8 mouse cellular contexts compared by ENCODE assay signal in genomic region chr12:108333481-108333882, GRCm38 (mm10). TPM values are rescaled to one million over a fixed set of nuclear protein-coding genes. Genes with fewer than 3 reads are reported as not detected.
A peak's percentile ranks its signal among the peaks of the same experiment; 100 is the strongest.
DNase-seq lines count a peak whose midpoint lies in the region; ATAC-seq and TF ChIP-seq lines count a peak whose summit lies in the region.

No protein-coding gene starts in this region.

- ATAC-seq in inflammation-experienced regulatory T-cells, adult 6 months = peak; percentile 20

- no peak for TF ChIP-seq CTCF in lung, adult 2 months (IDR thresholded peaks at IDR 0.05; ENCODE audit: insufficient read depth, low read length)
- TF ChIP-seq CTCF in embryonic fibroblast, embryonic 13.5 days (IDR thresholded peaks at IDR 0.05; ENCODE audit: borderline replicate concordance, insufficient read depth, low read length) = no peak

- no peak for DNase-seq in lung, adult 2 months
- no peak for DNase-seq in lung, postnatal 14 days
- DNase-seq in mesoderm, embryonic 11.5 days (ENCODE audit: low read depth, low spot score) = peak; percentile 35
- no peak for DNase-seq in left cerebral cortex, postnatal 14 days (ENCODE audit: low spot score in 2 of 2)
- no peak for DNase-seq in right cerebral cortex, postnatal 10 days (ENCODE audit: low spot score in 2 of 2)
- DNase-seq in ovary, postnatal 36 days (ENCODE audit: low spot score) = no peak

- TF ChIP-seq POLR2A in lung, adult 2 months (IDR thresholded peaks at IDR 0.05; ENCODE audit: borderline replicate concordance, extremely low read depth, low read depth, low read length) = no peak
- TF ChIP-seq POLR2A in embryonic fibroblast, embryonic 13.5 days (IDR thresholded peaks at IDR 0.05; ENCODE audit: low read depth, low read length) = no peak

- peak overlapping the region; percentile 60 for H3K4me3 ChIP-seq in lung, adult 2 months (replicated peaks; ENCODE audit: extremely low read depth, low read depth, low read length)
- H3K4me3 ChIP-seq in embryonic fibroblast, embryonic 13.5 days (ENCODE audit: insufficient read depth, low read length) = peak overlapping the region; percentile 26

- peak overlapping the region; percentile 2; the same call in 1 of the 2 replicates for H3K27ac ChIP-seq in embryonic fibroblast, embryonic 13.5 days (ENCODE audit: insufficient read depth, low read length)

- 0 out of 2 replicates have a peak, but pooled peaks cover 2% of the 10 kb centered on the region for H3K4me1 ChIP-seq in lung, adult 2 months (ENCODE audit: control insufficient read depth, insufficient read depth, low read length)
- no peaks in the 10 kb centered on the region; the same call in 1 of the 2 replicates for H3K4me1 ChIP-seq in embryonic fibroblast, embryonic 13.5 days (ENCODE audit: control insufficient read depth, insufficient read depth, low read length)

- WGBS in lung, adult 2 months = 1% methylated on average over 22 of the region's 22 CpGs

- intact Hi-C loops in left cerebral cortex, postnatal 14 days (cut with DNase I) = loop anchor here (2.0 kb wide), 1 partner anchor 159 kb away; no protein-coding TSS in a partner anchor

RNA-seq across cellular contexts. Expression of gene Cyp46a1, which starts 0.7 kb away (rescaled TPM):
- polyA plus RNA-seq in lung, adult 2 months (2012; rRNA removed) = 1.6 and 3.0 TPM in 2 replicates
- 1.8 and 3.4 TPM in 2 replicates for polyA plus RNA-seq in embryonic fibroblast, embryonic 13.5 days (2011; ENCODE audit: insufficient read length, low read depth, missing spikeins)
- not detected for polyA plus RNA-seq in inflammation-experienced regulatory T-cells, adult 6 months (2017; shearing (Covaris generic))
- total RNA-seq in left cerebral cortex, postnatal 14 days (2021) = 100 to 1,000 TPM; 258 to 270 TPM

RNA-seq across cellular contexts. Expression of gene Hhipl1, which starts 27.4 kb away (rescaled TPM):
- 1.3 and 1.8 TPM in 2 replicates for polyA plus RNA-seq in lung, adult 2 months (2012; rRNA removed)
- polyA plus RNA-seq in embryonic fibroblast, embryonic 13.5 days (2011; ENCODE audit: insufficient read length, low read depth, missing spikeins) = 4.8 and 5.0 TPM in 2 replicates
- not detected for polyA plus RNA-seq in inflammation-experienced regulatory T-cells, adult 6 months (2017; shearing (Covaris generic))
- total RNA-seq in left cerebral cortex, postnatal 14 days (2021) = 1 to 10 TPM; 6.4 to 8.5 TPM

RNA-seq across cellular contexts. Expression of gene Eml1, which starts 37.3 kb away (rescaled TPM):
- polyA plus RNA-seq in lung, adult 2 months (2012; rRNA removed) = 51.5 and 70.6 TPM in 2 replicates
- 40.5 and 48.0 TPM in 2 replicates for polyA plus RNA-seq in embryonic fibroblast, embryonic 13.5 days (2011; ENCODE audit: insufficient read length, low read depth, missing spikeins)
- not detected for polyA plus RNA-seq in inflammation-experienced regulatory T-cells, adult 6 months (2017; shearing (Covaris generic))
- total RNA-seq in left cerebral cortex, postnatal 14 days (2021) = 10 to 100 TPM; 62.1 to 77.0 TPM

RNA-seq across cellular contexts. Expression of gene Ccdc85c, which starts 58.3 kb away (rescaled TPM):
- 22.2 and 22.5 TPM in 2 replicates for polyA plus RNA-seq in lung, adult 2 months (2012; rRNA removed)
- 1.6 and 2.7 TPM in 2 replicates for polyA plus RNA-seq in embryonic fibroblast, embryonic 13.5 days (2011; ENCODE audit: insufficient read length, low read depth, missing spikeins)
- polyA plus RNA-seq in inflammation-experienced regulatory T-cells, adult 6 months (2017; shearing (Covaris generic)) = under 1 TPM; 0.21 to 0.33 (median 0.28) TPM
- 10 to 100 TPM; 63.8 to 64.7 TPM for total RNA-seq in left cerebral cortex, postnatal 14 days (2021)

Comparison
In these comparisons a context has a peak if more than half of its experiments do, and no peak if none do; other contexts are left out.
1. RNA of gene Eml1, which starts 37.3 kb away (polyA plus RNA-seq): 51.5 to 70.6 TPM in lung, adult 2 months and 40.5 to 48.0 TPM in embryonic fibroblast, embryonic 13.5 days; not detected in inflammation-experienced regulatory T-cells, adult 6 months; every median in the first group is over 10 times any median in the second.